Mouse (Mus musculus) left cerebral cortex, postnatal 25 days (tissue): Measurements from ENCODE around the gene Ifna7. TPM values are rescaled to one million over a fixed set of nuclear protein-coding genes. Genes with fewer than 3 reads are reported as not detected.
"Not testable (repeated sequence)": the region's sequence is repeated elsewhere in the genome, so short reads cannot be mapped to it uniquely, and the experiment has no call there.

Source experiments
- DNase-seq, 2 experiments: peaks; one replicate each; pipeline ENCODE4 v3.0.0; 2022; ENCODE audit warnings: low spot score in 2 of 2, mixed read lengths in 1 of 2
- intact Hi-C: fragments of 180-260 bp; cut with DNase I; formaldehyde crosslinking; loops from one replicate; pipeline ENCODE4 v1.15.1; 2025
- total RNA-seq, 2 experiments: library from RNA; stranded (reverse); gene quantifications; 2 replicates each; pipeline ENCODE4 v1.2.3; 2021

Ifna7 gene
- total RNA-seq, 2 experiments from 2014 or later = not detected

DNA sequence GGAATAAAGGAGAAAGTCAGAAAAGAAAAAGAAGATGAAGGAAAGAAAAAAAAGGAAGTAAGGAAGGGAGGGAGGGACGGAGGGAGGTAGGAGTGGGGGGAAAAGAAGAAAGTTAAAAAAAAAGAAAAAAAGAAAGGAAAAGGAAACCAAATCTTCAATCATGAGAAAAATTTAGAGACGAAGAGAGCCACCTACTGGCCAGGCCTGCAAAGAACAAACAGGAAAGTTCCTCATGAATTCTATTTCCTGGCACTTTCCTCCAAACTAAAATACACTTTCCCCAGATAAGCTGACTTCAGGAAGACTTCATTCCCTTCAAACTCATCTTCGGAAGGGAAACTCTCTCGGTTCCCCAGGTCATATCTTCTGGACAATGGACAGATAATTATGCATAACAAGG is 14.5 kb downstream of the Ifna7 start:
- intact Hi-C loops = no loop called here
- peak in 1 of 2 experiments; percentile 31 for DNase-seq

GRCm38 (mm10) chr4:88835225-88835624 is 19.2 kb downstream of the Ifna7 start, which contains the start of gene Ifna5:
Gene Ifna5 (plus strand): TSS chr4:88835525.
- DNase-seq, intact Hi-C loops: not testable (repeated sequence)

- peak in 1 of 2 experiments; percentile 4 for DNase-seq
- intact Hi-C loops = no loop called here
These were observed 22.8 kb downstream of the Ifna7 start for GRCm38 (mm10) chr4:88838828-88839227.

DNA sequence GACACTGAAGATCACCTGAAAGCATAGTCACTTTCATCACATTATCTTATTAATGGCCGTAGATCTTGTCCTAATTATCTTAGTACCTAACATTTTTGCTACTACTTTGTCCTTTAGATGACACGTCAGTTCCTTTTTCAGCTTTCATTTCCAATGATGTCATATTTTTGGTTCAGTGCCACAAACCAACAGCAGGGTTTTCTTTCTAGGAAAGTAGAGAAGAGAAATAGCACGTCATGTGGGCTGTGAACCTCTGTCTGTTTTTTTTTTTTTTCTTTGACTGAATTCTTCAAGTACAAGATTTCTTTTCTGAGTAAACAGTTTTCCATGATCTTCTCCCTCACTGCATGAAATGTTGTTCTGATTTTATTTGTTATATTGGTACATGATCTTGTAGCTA is 24.0 kb downstream of the Ifna7 start:
- intact Hi-C loops = no loop called here
- DNase-seq = no peak

- no peak for DNase-seq
- intact Hi-C loops = no loop called here
These were observed 25.4 kb downstream of the Ifna7 start, which contains the start of gene Ifna4 for GRCm38 (mm10) chr4:88841438-88841911. Gene Ifna4 (plus strand): TSS chr4:88841861.

GRCm38 (mm10) chr4:88845334-88845733 is 29.3 kb downstream of the Ifna7 start:
- intact Hi-C loops = no loop called here
- no peak for DNase-seq

- DNase-seq = no peak
- intact Hi-C loops = no loop called here
These were observed 33.7 kb downstream of the Ifna7 start, which contains the start of gene Ifna1 for GRCm38 (mm10) chr4:88849698-88850097. Gene Ifna1 (plus strand): TSS chr4:88850087.

GRCm38 (mm10) chr4:88851026-88851763 is 35.2 kb downstream of the Ifna7 start:
- intact Hi-C loops = no loop called here
- no peak for DNase-seq

DNA sequence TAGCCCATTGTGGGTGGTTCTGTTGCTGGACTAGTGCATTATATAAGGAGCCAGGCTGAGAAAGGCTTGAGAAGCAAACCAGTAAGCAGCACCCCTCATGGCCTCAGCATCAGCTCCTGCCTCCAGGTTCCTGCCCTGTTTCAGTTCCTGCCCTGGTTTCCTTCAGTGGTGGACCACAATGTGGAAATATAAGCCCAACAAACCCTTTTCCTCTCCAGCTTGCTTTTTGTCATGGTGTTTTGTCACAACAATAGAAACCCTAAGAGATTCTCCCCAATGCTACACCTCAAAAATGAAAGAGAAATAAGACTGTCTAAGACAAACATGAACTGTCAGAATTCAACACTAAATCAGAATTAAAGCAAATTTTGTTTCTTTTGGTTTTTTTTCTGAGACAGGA is 43.2 kb downstream of the Ifna7 start:
- intact Hi-C loops = no loop called here
- no peak for DNase-seq

GRCm38 (mm10) chr4:88863309-88863708 is 47.3 kb downstream of the Ifna7 start:
- intact Hi-C loops = no loop called here
- DNase-seq = no peak

DNA sequence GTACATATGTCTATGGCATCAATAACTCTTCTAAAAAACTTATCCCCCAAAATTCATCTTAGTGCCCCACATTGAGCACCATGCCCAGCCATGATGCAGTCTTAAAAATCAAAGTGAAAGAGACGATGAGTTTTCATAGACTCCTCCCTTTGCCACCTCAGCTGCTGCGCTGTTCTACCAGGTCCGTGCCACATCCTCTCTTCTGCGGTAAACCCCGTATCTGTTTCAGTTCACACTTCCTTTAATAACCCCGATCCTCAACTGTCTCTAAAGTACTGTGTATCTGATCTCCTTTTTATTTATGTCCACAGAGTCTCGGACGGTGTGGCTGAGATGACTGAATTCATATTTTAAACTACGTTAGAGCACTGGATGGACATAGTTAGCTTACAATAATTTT is 48.6 kb downstream of the Ifna7 start:
- no peak for DNase-seq
- intact Hi-C loops = no loop called here

- DNase-seq = no peak
- intact Hi-C loops = no loop called here
These were observed 49.1 kb downstream of the Ifna7 start for GRCm38 (mm10) chr4:88865011-88865569.

Other genes with a start within 250 kb of the Ifna7 start
- not detected for gene Ifna14, start 244.4 kb upstream of the Ifna7 start, total RNA-seq
- not detected for gene Ifna9, start 223.8 kb upstream of the Ifna7 start, total RNA-seq
- not detected for gene Ifna12, start 212.9 kb upstream of the Ifna7 start, total RNA-seq
- not detected for gene C87499, start 181.8 kb upstream of the Ifna7 start, total RNA-seq
- not detected for gene Ifna13, start 171.8 kb upstream of the Ifna7 start, total RNA-seq
- not detected for gene Ifna16, start 139.3 kb upstream of the Ifna7 start, total RNA-seq
- gene Ifna2, start 132.3 kb upstream of the Ifna7 start, total RNA-seq = not detected
- not detected for gene Ifnab, start 124.9 kb upstream of the Ifna7 start, total RNA-seq
- gene Gm26566, start 94.4 kb upstream of the Ifna7 start, total RNA-seq = 1 to 10 TPM; 1.2 to 1.4 TPM
- gene Klhl9, start 93.8 kb upstream of the Ifna7 start, total RNA-seq = 100 to 1,000 TPM; 104 to 108 TPM
- gene Gm13271, start 61.4 kb upstream of the Ifna7 start, total RNA-seq = not detected
- gene Gm13283, start 56.1 kb upstream of the Ifna7 start, total RNA-seq = not detected
- gene Gm13290, start 42.4 kb upstream of the Ifna7 start, total RNA-seq = not detected
- gene Gm13289, start 39.3 kb upstream of the Ifna7 start, total RNA-seq = not detected
- not detected for gene Gm13272, start 36.4 kb upstream of the Ifna7 start, total RNA-seq
- not detected for gene Ifnz, start 34.1 kb upstream of the Ifna7 start, total RNA-seq
- not detected for gene Gm13276, start 30.5 kb upstream of the Ifna7 start, total RNA-seq
- not detected for gene Gm13277, start 27.6 kb upstream of the Ifna7 start, total RNA-seq
- gene Gm13278, start 24.7 kb upstream of the Ifna7 start, total RNA-seq = not detected
- not detected for gene Gm13275, start 21.7 kb upstream of the Ifna7 start, total RNA-seq
- gene Gm13279, start 18.8 kb upstream of the Ifna7 start, total RNA-seq = not detected
- not detected for gene Gm13285, start 16.6 kb upstream of the Ifna7 start, total RNA-seq
- not detected for gene Gm13287, start 13.0 kb upstream of the Ifna7 start, total RNA-seq
- not detected for gene Gm13288, start 10.7 kb upstream of the Ifna7 start, total RNA-seq
- not detected for gene Ifna11, start 3.7 kb downstream of the Ifna7 start, total RNA-seq
- not detected for gene Ifna6, start 11.2 kb downstream of the Ifna7 start, total RNA-seq
- not detected for gene Ifna5, start 19.3 kb downstream of the Ifna7 start, total RNA-seq
- gene Ifna4, start 25.6 kb downstream of the Ifna7 start, total RNA-seq = not detected
- gene Ifna1, start 33.9 kb downstream of the Ifna7 start, total RNA-seq = not detected
- gene Ifne, start 64.0 kb downstream of the Ifna7 start, total RNA-seq = not detected